Mouse (Mus musculus) liver, embryonic 12.5 days (tissue): ENCODE data around the gene Ano1. TPM values are rescaled to one million over a fixed set of nuclear protein-coding genes. Genes with fewer than 3 reads are reported as not detected.
A peak's percentile ranks its signal among the peaks of the same experiment; 100 is the strongest.

Source experiments
- ATAC-seq: fragments of 200-750 bp; cut with Nextera tagmentation; 2 replicates; pipeline ENCODE4 v1.8.0; 2017; ENCODE audit warnings: moderate number of reproducible peaks, mild to moderate bottlenecking, moderate library complexity
- H3K27ac ChIP-seq: fragments of 300-500 bp; sonication (generic); 2 replicates; pipeline ENCODE4 v1.5.1; 2016; ENCODE audit warnings: mild to moderate bottlenecking
- H3K27me3 ChIP-seq: fragments of 300-500 bp; sonication (generic); replicated peaks from 2 replicates; pipeline ENCODE4 v1.6.1; 2016; ENCODE audit warnings: mild to moderate bottlenecking, moderate library complexity
- H3K36me3 ChIP-seq: fragments of 300-500 bp; sonication (generic); 2 replicates; pipeline ENCODE4 v1.6.1; 2016; ENCODE audit warnings: mild to moderate bottlenecking, moderate library complexity
- H3K4me1 ChIP-seq: fragments of 300-500 bp; sonication (generic); 2 replicates; pipeline ENCODE4 v1.6.1; 2016
- H3K4me2 ChIP-seq: fragments of 300-500 bp; sonication (generic); 2 replicates; pipeline ENCODE4 v1.6.1; 2016; ENCODE audit warnings: mild to moderate bottlenecking, moderate library complexity
- H3K4me3 ChIP-seq: fragments of 300-500 bp; sonication (generic); 2 replicates; pipeline ENCODE4 v1.5.1; 2016; ENCODE audit warnings: mild to moderate bottlenecking, moderate library complexity
- H3K9ac ChIP-seq: fragments of 300-500 bp; sonication (generic); 2 replicates; pipeline ENCODE4 v1.6.1; 2016; ENCODE audit warnings: mild to moderate bottlenecking, moderate library complexity
- H3K9me3 ChIP-seq: fragments of 300-500 bp; sonication (generic); replicated peaks from 2 replicates; pipeline ENCODE4 v1.6.1; 2016; ENCODE audit warnings: mild to moderate bottlenecking, moderate library complexity
- WGBS: fragments of 180-500 bp; shearing (Covaris S2); methylation state at CpG from one replicate; pipeline ENCODE4 v1.1.7; 2016; ENCODE audit not compliant: insufficient replicate concordance; 5-methylcytosine and 5-hydroxymethylcytosine counted together
- polyA plus RNA-seq: library from polyadenylated mRNA; unstranded; fragments of >200 nt; fragmentation: Nextera tagmentation; extraction: Ambion mirVana; gene quantifications from 2 replicates; pipeline ENCODE4 v1.2.1, GENCODE M21; 2016

Gene Ano1
- polyA plus RNA-seq, 1 experiment from 2014 or later = 7.2 TPM

DNA sequence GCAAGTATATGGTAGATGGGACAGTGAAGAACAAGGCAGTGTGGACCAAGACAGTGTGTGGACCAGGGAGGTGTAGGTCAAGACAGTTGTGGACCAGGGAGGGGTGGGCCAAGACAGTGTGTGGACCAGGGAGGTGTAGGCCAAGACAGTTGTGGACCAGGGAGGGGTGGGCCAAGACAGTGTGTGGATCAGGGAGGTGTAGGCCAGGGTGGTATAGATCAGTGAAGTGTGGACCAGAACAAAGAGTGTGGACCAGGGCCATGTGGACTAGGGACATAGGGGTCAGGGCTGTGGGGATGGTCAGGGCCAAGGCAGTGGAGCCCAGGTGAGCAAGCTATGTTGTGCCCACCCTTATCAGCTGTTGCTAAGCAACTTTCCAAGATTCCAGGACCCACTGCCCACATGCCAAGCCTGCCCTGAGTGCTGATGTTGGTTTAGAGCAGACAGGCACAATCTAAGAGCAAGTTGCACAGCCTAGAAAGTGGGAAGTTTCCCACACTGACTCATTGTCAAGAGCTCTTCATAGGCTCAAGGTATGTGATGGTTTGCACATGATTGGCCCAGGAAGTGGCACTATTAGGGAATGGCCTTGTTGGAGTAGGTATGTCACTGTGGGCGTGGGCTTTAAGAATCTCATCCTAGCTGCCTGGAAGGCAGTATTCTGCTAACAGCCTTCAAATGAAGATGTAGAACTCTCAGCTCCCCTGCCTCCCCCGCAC lies 64.0 kb downstream of the Ano1 start:
- WGBS = 70% methylated on average over 2 of the region's 2 CpGs
- ATAC-seq = peak; percentile 30; the same call in 1 of the 2 replicates
- no peaks in the 10 kb centered on the region for H3K36me3 ChIP-seq
- no peak overlapping the region for H3K27ac ChIP-seq
- 0 out of 2 replicates have a peak, but pooled peaks cover 8% of the 10 kb centered on the region for H3K27me3 ChIP-seq
- H3K4me3 ChIP-seq = no peak overlapping the region
- H3K9me3 ChIP-seq = no peaks in the 10 kb centered on the region
- H3K4me2 ChIP-seq = no peak overlapping the region
- 0 out of 2 replicates have a peak, but pooled peaks cover 6% of the 10 kb centered on the region for H3K4me1 ChIP-seq
- no peak overlapping the region for H3K9ac ChIP-seq

DNA sequence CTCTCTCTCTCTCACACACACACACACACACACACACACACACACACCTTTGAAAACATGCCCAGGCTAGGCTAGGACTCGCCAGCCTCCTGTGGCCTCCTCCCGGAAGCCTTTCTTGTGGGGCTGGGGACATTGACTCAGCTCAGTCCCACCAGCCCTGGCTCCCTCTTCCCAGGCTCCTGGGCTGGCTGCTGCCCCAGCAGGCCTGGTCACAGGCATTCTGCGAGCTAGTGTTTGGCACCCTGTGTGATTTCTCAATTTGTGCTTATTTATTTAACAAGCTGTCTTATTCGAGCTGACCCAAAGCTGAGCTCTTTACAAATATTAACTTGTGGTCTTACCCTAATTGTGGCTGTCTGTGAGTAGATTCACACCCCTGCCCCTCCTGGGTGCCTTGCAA lies 66.8 kb downstream of the Ano1 start:
- Histone ChIP-seq H3K27ac (no peak overlapping the region), H3K4me3 (no peak overlapping the region), H3K9ac (no peak overlapping the region), H3K4me1 (0 out of 2 replicates have a peak, but pooled peaks cover 4% of the 10 kb centered on the region), H3K36me3 (no peaks in the 10 kb centered on the region), H3K4me2 (no peak overlapping the region), H3K9me3 (no peaks in the 10 kb centered on the region), H3K27me3 (peaks cover 23% of the 10 kb centered on the region)
- ATAC-seq = no peak
- 56% methylated on average over 4 of the region's 4 CpGs for WGBS

DNA sequence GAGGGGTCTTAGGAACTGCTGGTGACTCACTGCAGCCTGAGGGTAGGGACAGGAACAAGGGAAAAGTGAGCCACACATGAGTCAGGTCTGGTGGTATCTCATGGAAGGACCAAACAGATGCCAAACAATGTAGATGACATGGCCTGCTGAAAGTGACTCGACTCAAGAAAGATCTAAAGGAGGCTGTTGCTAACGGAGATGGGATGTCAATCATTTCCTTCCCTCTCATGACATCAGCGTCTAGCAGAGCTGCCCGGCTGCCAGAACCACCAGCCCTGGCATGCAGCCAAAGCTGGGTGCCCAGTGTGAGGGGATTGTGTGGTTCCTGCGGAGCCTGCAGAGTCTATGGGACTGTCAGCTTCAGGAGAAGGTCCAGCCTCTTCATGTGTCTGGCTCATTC lies 67.3 kb downstream of the Ano1 start:
- Histone ChIP-seq H3K27ac (no peak overlapping the region), H3K4me2 (no peak overlapping the region), H3K4me3 (no peak overlapping the region), H3K36me3 (no peaks in the 10 kb centered on the region), H3K9ac (no peak overlapping the region), H3K9me3 (no peaks in the 10 kb centered on the region), H3K4me1 (0 out of 2 replicates have a peak, but pooled peaks cover under 1% of the 10 kb centered on the region), H3K27me3 (peaks cover 27% of the 10 kb centered on the region)
- no peak for ATAC-seq
- 26% methylated on average over 5 of the region's 5 CpGs for WGBS

DNA sequence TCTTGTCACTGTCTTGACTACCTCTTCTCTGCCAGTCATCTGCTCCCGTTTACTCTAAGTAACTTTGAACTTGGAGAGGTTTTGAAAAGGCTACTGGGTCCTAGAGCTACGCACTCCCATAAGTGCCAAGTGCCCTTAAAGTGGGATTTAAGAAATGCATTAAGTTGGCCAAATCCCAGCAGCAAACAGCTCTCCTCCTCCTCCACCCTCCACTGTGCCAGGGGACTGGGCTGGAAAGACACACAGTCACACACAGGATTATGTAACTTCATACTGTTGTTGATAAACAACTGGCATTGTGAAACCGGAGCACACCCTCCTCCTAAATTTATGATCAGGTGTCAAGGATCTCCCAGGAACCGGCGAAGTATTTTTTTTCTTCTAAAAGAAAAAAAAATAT lies 71.7 kb downstream of the Ano1 start:
- 69% methylated on average over 5 of the region's 5 CpGs for WGBS
- 0 out of 2 replicates have a peak, but pooled peaks cover 4% of the 10 kb centered on the region for H3K4me1 ChIP-seq
- H3K4me3 ChIP-seq = no peak overlapping the region
- no peaks in the 10 kb centered on the region for H3K9me3 ChIP-seq
- no peak overlapping the region for H3K9ac ChIP-seq
- ATAC-seq = no peak
- no peak overlapping the region for H3K27ac ChIP-seq
- H3K36me3 ChIP-seq = no peaks in the 10 kb centered on the region
- no peak overlapping the region for H3K4me2 ChIP-seq
- peaks cover 63% of the 10 kb centered on the region for H3K27me3 ChIP-seq

DNA sequence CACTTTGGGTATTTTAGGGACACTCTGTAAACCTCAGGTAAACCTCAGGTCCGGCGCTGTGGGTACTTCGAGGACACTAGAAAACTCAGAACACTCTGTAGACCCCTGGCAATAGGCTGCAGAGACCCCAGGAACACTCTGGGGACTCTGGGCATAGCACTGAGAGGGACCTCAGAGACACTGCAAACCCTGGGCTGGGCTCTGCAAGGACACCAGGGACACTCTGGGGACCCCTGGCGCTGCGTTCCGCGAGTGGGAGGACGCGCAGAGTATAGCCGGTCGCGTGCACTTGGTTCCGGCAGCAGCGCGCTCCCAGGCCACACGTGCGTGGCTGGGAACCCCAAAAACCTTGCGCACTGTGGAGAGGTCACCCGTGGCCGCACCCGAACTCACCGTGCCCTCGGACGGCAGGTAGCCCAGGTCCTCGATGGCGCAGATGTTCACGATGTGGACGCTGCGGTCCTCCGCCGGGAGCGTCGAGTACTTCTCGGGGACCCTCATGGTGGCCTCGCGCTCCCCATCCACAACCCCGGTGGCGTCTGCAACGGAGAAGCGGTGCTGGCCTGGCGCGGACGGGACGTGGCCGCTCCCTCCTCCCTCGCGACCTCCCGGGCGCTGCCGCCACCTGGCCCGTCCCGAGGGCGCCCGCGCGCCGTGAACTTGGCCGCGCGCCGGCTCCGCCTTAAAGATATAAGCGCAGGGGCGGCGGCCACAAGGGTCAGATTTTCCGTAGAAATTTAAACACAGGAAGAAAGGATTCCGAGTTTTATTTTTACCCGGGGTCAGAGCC lies 73.3 kb downstream of the Ano1 start:
- Histone ChIP-seq H3K9ac (peak overlapping the region; percentile 17; the same call in 1 of the 2 replicates), H3K9me3 (no peaks in the 10 kb centered on the region), H3K4me3 (peak overlapping the region; percentile 29), H3K27me3 (peaks cover 72% of the 10 kb centered on the region), H3K36me3 (no peaks in the 10 kb centered on the region), H3K4me1 (0 out of 2 replicates have a peak, but pooled peaks cover 4% of the 10 kb centered on the region), H3K27ac (no peak overlapping the region), H3K4me2 (peak overlapping the region; percentile 49)
- WGBS = 8% methylated on average over 68 of the region's 68 CpGs
- no peak for ATAC-seq

DNA sequence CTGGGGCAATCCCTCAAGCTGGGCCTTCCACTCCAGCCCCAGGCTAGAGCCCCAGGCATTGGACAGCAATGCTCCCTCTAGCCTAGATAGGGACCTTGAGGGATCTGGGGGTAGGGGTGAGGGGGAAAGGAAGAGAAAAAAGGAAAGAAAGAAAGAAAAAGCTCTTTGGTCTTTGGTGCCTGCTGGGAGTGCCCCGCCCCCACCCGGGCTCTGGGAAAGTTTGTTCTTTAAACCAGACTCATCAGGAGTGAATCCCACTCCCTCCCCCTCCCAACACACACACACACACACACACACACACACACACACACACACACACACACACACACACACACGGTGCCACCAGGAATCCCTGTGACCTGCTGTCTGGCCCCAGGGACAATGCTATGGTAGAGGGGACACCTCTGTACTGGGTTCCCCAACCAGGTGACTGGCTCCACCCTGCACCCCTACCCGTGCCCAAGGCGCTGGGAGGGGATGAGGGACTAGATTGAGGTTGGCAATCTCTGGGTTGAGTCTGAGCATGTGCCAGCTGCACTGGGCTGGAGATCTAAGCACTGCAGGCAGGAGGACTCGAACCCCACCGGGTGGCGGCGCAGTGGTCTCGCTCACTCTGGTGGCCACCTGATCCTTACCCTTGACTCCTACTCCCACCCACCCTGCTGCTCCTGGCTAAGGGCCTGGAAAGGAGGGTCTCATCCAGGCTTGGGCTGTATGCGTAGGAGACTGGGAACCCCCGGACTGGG lies 74.3 kb downstream of the Ano1 start:
- Histone ChIP-seq H3K4me2 (no peak overlapping the region), H3K4me3 (no peak overlapping the region), H3K27me3 (peaks cover 74% of the 10 kb centered on the region), H3K9me3 (no peaks in the 10 kb centered on the region), H3K9ac (no peak overlapping the region), H3K36me3 (no peaks in the 10 kb centered on the region), H3K4me1 (0 out of 2 replicates have a peak, but pooled peaks cover 4% of the 10 kb centered on the region), H3K27ac (no peak overlapping the region)
- WGBS = 43% methylated on average over 12 of the region's 12 CpGs
- ATAC-seq = no peak

DNA sequence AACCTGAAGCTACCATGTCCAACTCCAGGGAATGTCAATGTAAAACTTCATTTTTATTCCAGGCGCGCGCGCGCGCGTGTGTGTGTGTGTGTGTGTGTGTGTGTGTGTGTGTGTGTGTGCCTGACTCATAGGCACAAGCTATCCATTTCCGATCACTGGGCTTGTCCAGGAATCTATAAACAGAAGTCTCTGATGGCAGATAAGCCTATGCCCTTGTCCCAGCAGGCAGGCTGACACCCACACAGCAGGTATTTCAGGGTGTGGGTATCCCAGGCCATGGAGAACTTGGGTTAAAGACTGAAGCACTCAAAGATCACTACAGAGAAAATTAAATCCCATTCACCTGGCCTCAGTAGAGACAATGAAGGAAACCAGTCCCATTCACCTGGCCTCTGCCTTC lies 76.1 kb downstream of the Ano1 start:
- H3K9me3 ChIP-seq = no peaks in the 10 kb centered on the region
- WGBS = 89% methylated on average over 8 of the region's 8 CpGs
- H3K9ac ChIP-seq = no peak overlapping the region
- 0 out of 2 replicates have a peak, but pooled peaks cover 4% of the 10 kb centered on the region for H3K4me1 ChIP-seq
- no peaks in the 10 kb centered on the region for H3K36me3 ChIP-seq
- H3K27ac ChIP-seq = no peak overlapping the region
- peaks cover 65% of the 10 kb centered on the region for H3K27me3 ChIP-seq
- no peak overlapping the region for H3K4me2 ChIP-seq
- no peak for ATAC-seq
- H3K4me3 ChIP-seq = no peak overlapping the region

DNA sequence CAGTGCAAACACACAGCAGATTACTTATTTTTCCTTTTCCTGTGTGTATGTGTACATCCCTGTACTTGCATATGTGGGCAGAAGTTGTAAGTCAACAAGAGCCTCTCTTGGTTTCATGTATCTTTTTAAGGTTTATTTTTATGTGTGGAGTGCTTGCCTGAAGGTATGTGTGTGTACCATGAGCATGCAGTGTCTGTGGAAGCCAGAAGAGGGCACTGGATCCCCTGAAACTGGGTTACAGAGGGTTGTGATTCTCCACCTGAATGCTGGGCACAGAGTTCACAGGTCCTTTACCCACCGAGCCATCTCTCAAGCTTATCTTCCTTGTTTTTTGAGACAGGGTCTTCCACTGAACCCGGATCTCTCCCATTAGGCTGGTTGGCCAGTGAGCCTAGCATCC lies 81.9 kb downstream of the Ano1 start:
- ATAC-seq = no peak
- Histone ChIP-seq H3K4me2 (no peak overlapping the region), H3K4me1 (no peaks in the 10 kb centered on the region; the same call in 1 of the 2 replicates), H3K9me3 (no peaks in the 10 kb centered on the region), H3K27me3 (peaks cover 20% of the 10 kb centered on the region), H3K9ac (no peak overlapping the region), H3K27ac (no peak overlapping the region), H3K36me3 (peaks cover 5% of the 10 kb centered on the region; the same call in 1 of the 2 replicates), H3K4me3 (no peak overlapping the region)
- WGBS = 86% methylated on average over 2 of the region's 2 CpGs

DNA sequence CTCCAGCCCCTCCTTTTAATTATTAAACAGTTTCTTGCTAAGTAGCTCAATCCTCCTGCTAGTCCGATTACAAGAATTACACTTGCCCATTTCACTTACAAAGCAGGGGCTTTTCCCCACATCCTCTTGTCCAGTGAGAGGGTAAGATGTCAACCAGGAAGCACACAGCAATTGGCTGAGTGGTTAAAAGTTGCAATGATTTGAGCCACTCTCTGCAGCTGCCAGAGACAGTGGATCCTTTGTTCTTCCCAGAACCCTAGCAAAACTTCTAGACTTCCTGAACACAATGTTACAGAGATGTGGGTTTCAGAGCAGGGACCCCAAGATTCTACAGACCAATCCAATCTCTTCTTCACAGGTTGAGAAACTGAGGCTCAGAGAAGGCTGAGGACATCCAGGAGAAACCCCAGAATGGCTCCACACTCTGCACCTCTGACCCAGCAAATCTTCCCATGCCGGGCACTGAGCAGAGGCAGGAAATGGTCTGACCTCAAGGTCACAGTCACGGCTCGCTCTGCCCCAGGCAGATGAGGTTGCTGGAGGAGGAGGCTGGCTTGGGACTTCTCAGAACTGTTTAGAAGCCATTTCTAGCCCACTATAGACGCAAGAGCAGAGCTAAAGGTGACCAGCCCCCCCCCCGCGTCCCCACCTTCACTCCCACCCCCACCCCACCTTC lies 83.0 kb downstream of the Ano1 start:
- H3K27me3 ChIP-seq = peaks cover 20% of the 10 kb centered on the region
- no peaks in the 10 kb centered on the region; the same call in 1 of the 2 replicates for H3K4me1 ChIP-seq
- no peaks in the 10 kb centered on the region for H3K9me3 ChIP-seq
- H3K9ac ChIP-seq = no peak overlapping the region
- H3K4me2 ChIP-seq = no peak overlapping the region
- H3K4me3 ChIP-seq = no peak overlapping the region
- ATAC-seq = no peak
- peaks cover 5% of the 10 kb centered on the region; the same call in 1 of the 2 replicates for H3K36me3 ChIP-seq
- no peak overlapping the region for H3K27ac ChIP-seq
- 39% methylated on average over 7 of the region's 7 CpGs for WGBS

DNA sequence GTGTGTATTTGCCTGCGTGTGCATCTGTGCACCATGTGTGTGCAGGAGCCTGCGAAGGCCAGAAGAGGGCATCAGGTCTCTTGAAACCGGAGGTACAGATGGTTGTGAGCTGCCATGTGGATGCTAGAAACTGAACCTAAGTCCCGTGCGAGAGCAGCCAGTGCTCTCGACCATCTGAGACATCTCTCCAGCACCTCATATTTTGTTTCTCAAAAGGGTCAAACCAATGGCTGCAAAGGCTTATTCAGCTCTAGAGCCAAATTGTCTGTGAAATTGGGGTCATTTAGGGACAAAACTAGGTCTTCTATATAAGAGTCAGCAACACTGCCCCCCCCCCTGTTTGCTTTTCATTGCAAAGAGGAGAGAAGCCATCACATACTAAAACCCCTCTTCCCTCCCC lies 84.7 kb downstream of the Ano1 start:
- Histone ChIP-seq H3K4me2 (no peak overlapping the region), H3K9ac (no peak overlapping the region), H3K4me1 (no peaks in the 10 kb centered on the region; the same call in 1 of the 2 replicates), H3K27ac (no peak overlapping the region), H3K27me3 (peaks cover 12% of the 10 kb centered on the region; the same call in 1 of the 2 replicates), H3K36me3 (peaks cover 5% of the 10 kb centered on the region; the same call in 1 of the 2 replicates), H3K9me3 (no peaks in the 10 kb centered on the region), H3K4me3 (no peak overlapping the region)
- ATAC-seq = no peak
- 79% methylated on average over 6 of the region's 6 CpGs for WGBS

DNA sequence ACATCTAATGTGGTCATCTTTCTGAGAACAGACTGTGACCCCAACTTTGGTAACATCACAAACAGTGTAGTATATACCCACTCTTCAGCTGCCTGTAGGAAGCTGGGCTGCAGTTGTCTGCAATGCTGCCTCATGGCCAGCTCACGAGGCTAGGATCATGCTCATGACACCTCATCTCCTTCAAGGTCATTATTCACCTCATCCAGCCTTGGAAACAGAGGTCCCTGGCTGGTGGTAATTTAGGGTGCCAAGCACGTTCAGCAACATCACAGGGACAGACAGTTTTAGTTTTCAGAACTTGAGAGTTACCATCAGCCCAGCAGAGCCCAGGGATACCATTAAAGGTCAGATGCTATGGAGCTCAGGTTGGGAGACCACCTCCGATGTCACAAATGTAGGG lies 86.2 kb downstream of the Ano1 start:
- Histone ChIP-seq H3K4me2 (no peak overlapping the region), H3K9me3 (no peaks in the 10 kb centered on the region), H3K36me3 (peaks cover 5% of the 10 kb centered on the region; the same call in 1 of the 2 replicates), H3K27me3 (peaks cover 12% of the 10 kb centered on the region; the same call in 1 of the 2 replicates), H3K27ac (no peak overlapping the region), H3K4me3 (no peak overlapping the region), H3K4me1 (no peaks in the 10 kb centered on the region; the same call in 1 of the 2 replicates), H3K9ac (no peak overlapping the region)
- WGBS = 63% methylated on average over 3 of the region's 3 CpGs
- ATAC-seq = no peak
